Mouse (Mus musculus): ENCODE results near the gene Ephb1. TPM values are rescaled to one million over a fixed set of nuclear protein-coding genes. Genes with fewer than 3 reads are reported as not detected.

The Ephb1 gene
- polyA plus RNA-seq, 1 experiment from 2014 or later, result 12.8 TPM

- DNase-seq (ENCODE audit: low spot score) (no peak), ATAC-seq (replicated peaks; ENCODE audit: low FRiP score, low TSS enrichment, low read depth) (no peak)
- Histone ChIP-seq H3K9ac (ENCODE audit: low read length) (no peak overlapping the region), H3K27ac (ENCODE audit: low read depth) (no peak overlapping the region), H3K27me3 (replicated peaks; ENCODE audit: control insufficient read depth, insufficient read depth, low read length) (no peaks in the 10 kb centered on the region), H3K9me3 (ENCODE audit: control insufficient read depth, low read length) (no peaks in the 10 kb centered on the region), H3K4me2 (ENCODE audit: low read length) (no peak overlapping the region), H3K36me3 (ENCODE audit: control insufficient read depth, insufficient read depth, low read length) (no peaks in the 10 kb centered on the region), H3K4me1 (replicated peaks; ENCODE audit: control insufficient read depth, insufficient read depth, low read length) (no peaks in the 10 kb centered on the region), H3K4me3 (ENCODE audit: low read depth, low read length) (no peak overlapping the region)
- 84% methylated on average over 5 of the region's 5 CpGs for WGBS
Measured at GRCm38 (mm10) chr9:102080934-102081333, 273.6 kb downstream of the Ephb1 start.

- no peak for ATAC-seq (replicated peaks; ENCODE audit: low FRiP score, low TSS enrichment, low read depth)
- H3K36me3 ChIP-seq (ENCODE audit: control insufficient read depth, insufficient read depth, low read length), result no peaks in the 10 kb centered on the region
- 87% methylated on average over 2 of the region's 2 CpGs for WGBS
- H3K4me1 ChIP-seq (replicated peaks; ENCODE audit: control insufficient read depth, insufficient read depth, low read length), result no peaks in the 10 kb centered on the region
- H3K9ac ChIP-seq (ENCODE audit: low read length), result no peak overlapping the region
- no peak overlapping the region for H3K4me3 ChIP-seq (ENCODE audit: low read depth, low read length)
- no peak overlapping the region for H3K4me2 ChIP-seq (ENCODE audit: low read length)
- H3K27me3 ChIP-seq (replicated peaks; ENCODE audit: control insufficient read depth, insufficient read depth, low read length), result no peaks in the 10 kb centered on the region
- no peak overlapping the region for H3K27ac ChIP-seq (ENCODE audit: low read depth)
- DNase-seq (ENCODE audit: low spot score), result no peak
- H3K9me3 ChIP-seq (ENCODE audit: control insufficient read depth, low read length), result no peaks in the 10 kb centered on the region
Measured at GRCm38 (mm10) chr9:102079151-102079550, 275.3 kb downstream of the Ephb1 start.

- no peaks in the 10 kb centered on the region for H3K27me3 ChIP-seq (replicated peaks; ENCODE audit: control insufficient read depth, insufficient read depth, low read length)
- ATAC-seq (replicated peaks; ENCODE audit: low FRiP score, low TSS enrichment, low read depth) (no peak), DNase-seq (ENCODE audit: low spot score) (no peak)
- H3K4me3 ChIP-seq (ENCODE audit: low read depth, low read length), result no peak overlapping the region
- no peaks in the 10 kb centered on the region for H3K4me1 ChIP-seq (replicated peaks; ENCODE audit: control insufficient read depth, insufficient read depth, low read length)
- H3K9ac ChIP-seq (ENCODE audit: low read length), result no peak overlapping the region
- no peaks in the 10 kb centered on the region for H3K9me3 ChIP-seq (ENCODE audit: control insufficient read depth, low read length)
- no peak overlapping the region for H3K4me2 ChIP-seq (ENCODE audit: low read length)
- H3K27ac ChIP-seq (ENCODE audit: low read depth), result no peak overlapping the region
- no peaks in the 10 kb centered on the region for H3K36me3 ChIP-seq (ENCODE audit: control insufficient read depth, insufficient read depth, low read length)
- WGBS, result 89% methylated on average over 6 of the region's 6 CpGs
Measured at GRCm38 (mm10) chr9:102078238-102078637, 276.3 kb downstream of the Ephb1 start.

- DNase-seq (ENCODE audit: low spot score), result no peak
- Histone ChIP-seq H3K9me3 (ENCODE audit: control insufficient read depth, low read length) (no peaks in the 10 kb centered on the region), H3K4me2 (ENCODE audit: low read length) (no peak overlapping the region), H3K4me3 (ENCODE audit: low read depth, low read length) (no peak overlapping the region), H3K9ac (ENCODE audit: low read length) (no peak overlapping the region), H3K27me3 (replicated peaks; ENCODE audit: control insufficient read depth, insufficient read depth, low read length) (no peaks in the 10 kb centered on the region), H3K36me3 (ENCODE audit: control insufficient read depth, insufficient read depth, low read length) (no peaks in the 10 kb centered on the region), H3K4me1 (replicated peaks; ENCODE audit: control insufficient read depth, insufficient read depth, low read length) (no peaks in the 10 kb centered on the region), H3K27ac (ENCODE audit: low read depth) (no peak overlapping the region)
- 58% methylated on average over 4 of the region's 4 CpGs for WGBS
- no peak for ATAC-seq (replicated peaks; ENCODE audit: low FRiP score, low TSS enrichment, low read depth)
Measured at GRCm38 (mm10) chr9:102075539-102075938, 279.0 kb downstream of the Ephb1 start.

- Histone ChIP-seq H3K9ac (ENCODE audit: low read length) (no peak overlapping the region), H3K27ac (ENCODE audit: low read depth) (no peak overlapping the region), H3K4me1 (replicated peaks; ENCODE audit: control insufficient read depth, insufficient read depth, low read length) (no peaks in the 10 kb centered on the region), H3K27me3 (replicated peaks; ENCODE audit: control insufficient read depth, insufficient read depth, low read length) (no peaks in the 10 kb centered on the region), H3K9me3 (ENCODE audit: control insufficient read depth, low read length) (no peaks in the 10 kb centered on the region), H3K4me3 (ENCODE audit: low read depth, low read length) (no peak overlapping the region), H3K36me3 (ENCODE audit: control insufficient read depth, insufficient read depth, low read length) (no peaks in the 10 kb centered on the region), H3K4me2 (ENCODE audit: low read length) (no peak overlapping the region)
- 82% methylated on average over 5 of the region's 5 CpGs for WGBS
- no peak for DNase-seq (ENCODE audit: low spot score)
- no peak for ATAC-seq (replicated peaks; ENCODE audit: low FRiP score, low TSS enrichment, low read depth)
Measured at GRCm38 (mm10) chr9:102073404-102073803, 281.1 kb downstream of the Ephb1 start.

- WGBS, result 68% methylated on average over 3 of the region's 3 CpGs
- no peaks in the 10 kb centered on the region for H3K36me3 ChIP-seq (ENCODE audit: control insufficient read depth, insufficient read depth, low read length)
Measured at GRCm38 (mm10) chr9:102069151-102069882, 285.2 kb downstream of the Ephb1 start.

GRCm38 (mm10) chr9:102066601-102067000 lies 287.9 kb downstream of the Ephb1 start:
- no peak for ATAC-seq (replicated peaks; ENCODE audit: low FRiP score, low TSS enrichment, low read depth)
- no peaks in the 10 kb centered on the region for H3K4me1 ChIP-seq (replicated peaks; ENCODE audit: control insufficient read depth, insufficient read depth, low read length)
- DNase-seq (ENCODE audit: low spot score), result peak; percentile 82
- H3K27ac ChIP-seq (ENCODE audit: low read depth), result no peak overlapping the region
- no peak overlapping the region for H3K4me2 ChIP-seq (ENCODE audit: low read length)
- H3K4me3 ChIP-seq (ENCODE audit: low read depth, low read length), result no peak overlapping the region
- H3K36me3 ChIP-seq (ENCODE audit: control insufficient read depth, insufficient read depth, low read length), result no peaks in the 10 kb centered on the region
- 67% methylated on average over 10 of the region's 10 CpGs for WGBS
- H3K9me3 ChIP-seq (ENCODE audit: control insufficient read depth, low read length), result no peaks in the 10 kb centered on the region
- no peaks in the 10 kb centered on the region for H3K27me3 ChIP-seq (replicated peaks; ENCODE audit: control insufficient read depth, insufficient read depth, low read length)
- no peak overlapping the region for H3K9ac ChIP-seq (ENCODE audit: low read length)

More at GRCm38 (mm10) chr9:102069151-102069882, 285.2 kb downstream of the Ephb1 start:
- H3K9me3 ChIP-seq (ENCODE audit: control insufficient read depth, low read length), result no peaks in the 10 kb centered on the region
- DNase-seq (ENCODE audit: low spot score) (no peak), ATAC-seq (replicated peaks; ENCODE audit: low FRiP score, low TSS enrichment, low read depth) (no peak)
- H3K27me3 ChIP-seq (replicated peaks; ENCODE audit: control insufficient read depth, insufficient read depth, low read length), result no peaks in the 10 kb centered on the region
- H3K4me2 ChIP-seq (ENCODE audit: low read length), result no peak overlapping the region
- H3K9ac ChIP-seq (ENCODE audit: low read length), result no peak overlapping the region
- no peaks in the 10 kb centered on the region for H3K4me1 ChIP-seq (replicated peaks; ENCODE audit: control insufficient read depth, insufficient read depth, low read length)
- H3K4me3 ChIP-seq (ENCODE audit: low read depth, low read length), result no peak overlapping the region
- H3K27ac ChIP-seq (ENCODE audit: low read depth), result no peak overlapping the region

- H3K27me3 ChIP-seq (replicated peaks; ENCODE audit: control insufficient read depth, insufficient read depth, low read length), result no peaks in the 10 kb centered on the region
- 37% methylated on average over 2 of the region's 2 CpGs for WGBS
- no peak overlapping the region for H3K9ac ChIP-seq (ENCODE audit: low read length)
- ATAC-seq (replicated peaks; ENCODE audit: low FRiP score, low TSS enrichment, low read depth) (no peak), DNase-seq (ENCODE audit: low spot score) (no peak)
- H3K27ac ChIP-seq (ENCODE audit: low read depth), result no peak overlapping the region
- H3K4me3 ChIP-seq (ENCODE audit: low read depth, low read length), result no peak overlapping the region
- H3K9me3 ChIP-seq (ENCODE audit: control insufficient read depth, low read length), result no peaks in the 10 kb centered on the region
- H3K36me3 ChIP-seq (ENCODE audit: control insufficient read depth, insufficient read depth, low read length), result no peaks in the 10 kb centered on the region
- H3K4me1 ChIP-seq (replicated peaks; ENCODE audit: control insufficient read depth, insufficient read depth, low read length), result no peaks in the 10 kb centered on the region
- no peak overlapping the region for H3K4me2 ChIP-seq (ENCODE audit: low read length)
Measured at GRCm38 (mm10) chr9:102045886-102046285, 308.6 kb downstream of the Ephb1 start.
